ENCODE assay signal across 12 mouse cellular contexts in the genomic region with DNA sequence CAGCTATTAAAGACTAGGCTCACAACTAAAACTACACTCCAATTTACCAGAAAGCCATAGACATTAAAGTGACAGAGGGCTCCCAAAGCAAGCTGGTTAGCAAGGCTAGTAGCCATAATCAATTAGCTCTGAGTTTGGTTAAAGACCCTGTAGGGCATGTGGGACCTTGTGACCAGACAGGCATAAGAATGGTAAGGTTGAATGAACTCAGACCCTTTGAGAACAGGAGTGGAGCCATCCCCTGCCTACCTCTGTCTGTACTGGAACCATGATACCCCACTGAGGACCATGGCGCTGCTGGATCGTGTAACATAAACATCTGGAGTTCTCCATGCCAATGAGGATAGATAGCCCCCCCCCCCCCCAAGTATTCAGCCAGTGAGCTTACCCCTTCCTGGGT. TPM values are rescaled to one million over a fixed set of nuclear protein-coding genes. Genes with fewer than 3 reads are reported as not detected.
DNase-seq lines count a peak whose midpoint lies in the region; ATAC-seq and TF ChIP-seq lines count a peak whose summit lies in the region.
"Had no signal": no experiment of that assay in that cellular context is flagged by ENCODE, and none has a peak within 500 bp of the region (broad histone marks: within the 10 kb centered on the region; RNA-seq: fewer than 3 reads in every experiment).

No protein-coding gene starts in this region.

- no peaks in the 10 kb centered on the region for H3K9me3 ChIP-seq in erythroblast, embryonic 14.5 days (ENCODE audit: control insufficient read depth, low read length)
- H3K9me3 ChIP-seq in ES-E14 (ENCODE audit: control insufficient read depth, insufficient read depth, low read depth, low read length) = no peaks in the 10 kb centered on the region
- no peaks in the 10 kb centered on the region for H3K9me3 ChIP-seq in hindbrain, postnatal 0 days (ENCODE audit: low read length)
- no peaks in the 10 kb centered on the region for H3K9me3 ChIP-seq in midbrain, embryonic 16.5 days (replicated peaks; ENCODE audit: control insufficient read depth, low read length, poor library complexity, severe bottlenecking)

- DNase-seq in ES-E14 (ENCODE audit: low read depth, low spot score) = no peak
- DNase-seq in hindbrain, postnatal 0 days (ENCODE audit: low spot score) = no peak
- no peak for DNase-seq in thymus, adult 18-20 months
- no peak for DNase-seq in ovary, postnatal 14 days (ENCODE audit: low spot score)
- DNase-seq in layer of hippocampus, postnatal 36 days = no peak
- DNase-seq: cerebellum, adult 9-11 months; gastrocnemius, adult 2 months had no signal

- TF ChIP-seq CTCF in hindbrain, postnatal 0 days (IDR thresholded peaks at IDR 0.05; ENCODE audit: low read depth) = no peak

- H3K27me3 ChIP-seq in erythroblast, embryonic 14.5 days (ENCODE audit: control insufficient read depth) = peaks cover 36% of the 10 kb centered on the region
- H3K27me3 ChIP-seq in hindbrain, postnatal 0 days (ENCODE audit: insufficient read depth, low read length) = no peaks in the 10 kb centered on the region
- H3K27me3 ChIP-seq in midbrain, embryonic 16.5 days (ENCODE audit: control insufficient read depth, insufficient read depth, low read depth, low read length) = no peaks in the 10 kb centered on the region

- H3K27ac ChIP-seq in ES-E14 (ENCODE audit: insufficient read depth, low read depth, low read length, poor library complexity, severe bottlenecking) = no peak overlapping the region
- H3K27ac ChIP-seq in hindbrain, postnatal 0 days = no peak overlapping the region
- no peak overlapping the region for H3K27ac ChIP-seq in midbrain, embryonic 16.5 days (ENCODE audit: low read length)
- H3K27ac ChIP-seq: gastrocnemius, adult 2 months had no signal

- peak overlapping the region; percentile 63 for H3K4me3 ChIP-seq in erythroblast, embryonic 14.5 days (replicated peaks)
- peak overlapping the region; percentile 35 to 57; a peak in 3 of 4 replicates for H3K4me3 ChIP-seq in ES-E14 (ENCODE audit: insufficient read depth in 1 of 2, low read depth in 1 of 2, low read length in 2 of 2, poor library complexity in 1 of 2, severe bottlenecking in 1 of 2)
- H3K4me3 ChIP-seq in hindbrain, postnatal 0 days (ENCODE audit: low read length) = no peak overlapping the region
- H3K4me3 ChIP-seq in midbrain, embryonic 16.5 days (ENCODE audit: low read depth, low read length) = peak overlapping the region; percentile 43

- no peak for ATAC-seq in erythroblast, adult 5-6 weeks (replicated peaks; ENCODE audit: low FRiP score, poor library complexity, severe bottlenecking)
- ATAC-seq in hindbrain, postnatal 0 days = no peak
- no peak for ATAC-seq in midbrain, embryonic 16.5 days

- WGBS in hindbrain, postnatal 0 days = 46% methylated on average over 2 of the region's 2 CpGs
- 66% methylated on average over 2 of the region's 2 CpGs for WGBS in midbrain, embryonic 16.5 days

- peaks cover 22% of the 10 kb centered on the region for H3K4me1 ChIP-seq in erythroblast, embryonic 14.5 days (ENCODE audit: control insufficient read depth)
- H3K4me1 ChIP-seq in ES-E14 (ENCODE audit: control insufficient read depth in 2 of 2, insufficient read depth in 2 of 2, low read length in 2 of 2, poor library complexity in 1 of 2) = peaks cover 2 to 3% of the 10 kb centered on the region in 2 experiments; a peak in 1 of 4 replicates
- H3K4me1 ChIP-seq in hindbrain, postnatal 0 days (ENCODE audit: insufficient read depth, low read length) = no peaks in the 10 kb centered on the region
- H3K4me1 ChIP-seq in midbrain, embryonic 16.5 days (ENCODE audit: control insufficient read depth, insufficient read depth, low read length) = peaks cover 2% of the 10 kb centered on the region; the same call in 1 of the 2 replicates

- peak overlapping the region; percentile 11; the same call in 1 of the 2 replicates for H3K9ac ChIP-seq in ES-E14 (ENCODE audit: insufficient read depth, low read depth, low read length, poor library complexity, severe bottlenecking)
- no peak overlapping the region for H3K9ac ChIP-seq in hindbrain, postnatal 0 days (replicated peaks; ENCODE audit: low read length)
- H3K9ac ChIP-seq in midbrain, embryonic 16.5 days (ENCODE audit: low read depth, low read length) = no peak overlapping the region

- peak overlapping the region; percentile 92; the same call in 1 of the 2 replicates for H3K4me2 ChIP-seq in hindbrain, postnatal 0 days (ENCODE audit: low read depth, low read length)
- peak overlapping the region; percentile 82 for H3K4me2 ChIP-seq in midbrain, embryonic 16.5 days (ENCODE audit: low read length)

- in situ Hi-C loops in ES-E14 (cut with MboI; ENCODE audit: low sequenced_read_pairs in 2 of 2, unreplicated experiment in 2 of 2) = loop anchor here (10.0 kb wide), 1 partner anchor 152 kb away; no protein-coding TSS in a partner anchor

- H3K36me3 ChIP-seq in erythroblast, embryonic 14.5 days (ENCODE audit: control insufficient read depth) = no peaks in the 10 kb centered on the region
- H3K36me3 ChIP-seq in ES-E14 (ENCODE audit: control insufficient read depth, insufficient read depth, low read length, poor library complexity, severe bottlenecking) = no peaks in the 10 kb centered on the region
- no peaks in the 10 kb centered on the region for H3K36me3 ChIP-seq in hindbrain, postnatal 0 days (ENCODE audit: insufficient read depth, low read length)
- no peaks in the 10 kb centered on the region for H3K36me3 ChIP-seq in midbrain, embryonic 16.5 days (ENCODE audit: control insufficient read depth, insufficient read depth, low read length)

TF ChIP-seq in ES-E14, 5 proteins besides CTCF, POLR2A, EP300 and RAD21:
- TF ChIP-seq HCFC1 (IDR thresholded peaks at IDR 0.05; ENCODE audit: borderline replicate concordance, insufficient read depth, low read length) = no peak
- TF ChIP-seq ZC3H11A (IDR thresholded peaks at IDR 0.05; ENCODE audit: borderline replicate concordance, low read depth, low read length) = no peak
- TF ChIP-seq CHD2 (IDR thresholded peaks at IDR 0.05; ENCODE audit: low read depth, low read length) = no peak
TF ChIP-seq in ES-E14: peak in this region for 0.

RNA-seq across cellular contexts. Expression of a gene that starts 27.4 kb away (rescaled TPM):
- not detected in 2 replicates for polyA plus RNA-seq in erythroblast, embryonic 14.5 days (2012)
- not detected in 2 replicates for total RNA-seq in erythroblast, adult 5-6 weeks (2015; ENCODE audit: low replicate concordance)
- not detected in 2 replicates for total RNA-seq in erythroblast, adult 5-6 weeks (2017; ENCODE audit: low replicate concordance)
- total RNA-seq in ES-E14 (2012; rRNA removed) = not detected in 2 replicates
- total RNA-seq in hindbrain, postnatal 0 days (2014; rRNA removed) = not detected in 2 replicates
- not detected in 2 replicates for polyA plus RNA-seq in hindbrain, postnatal 0 days (2015; fragmentation: Nextera tagmentation; extraction: Ambion mirVana)
- polyA plus RNA-seq in midbrain, embryonic 16.5 days (2015; fragmentation: Nextera tagmentation; extraction: Ambion mirVana) = not detected in 2 replicates
- total RNA-seq in layer of hippocampus, postnatal 36 days (2021) = not detected
- total RNA-seq: gastrocnemius, adult 2 months had no signal
- polyA plus RNA-seq: large intestine, adult 2 months; lung, postnatal 0 days had no signal
